Mouse (Mus musculus): Measurements from ENCODE around the gene Ngfr. TPM values are rescaled to one million over a fixed set of nuclear protein-coding genes. Genes with fewer than 3 reads are reported as not detected.
A peak's percentile ranks its signal among the peaks of the same experiment; 100 is the strongest.

Ngfr gene
- polyA plus RNA-seq, 1 experiment = 0.02 TPM

DNA sequence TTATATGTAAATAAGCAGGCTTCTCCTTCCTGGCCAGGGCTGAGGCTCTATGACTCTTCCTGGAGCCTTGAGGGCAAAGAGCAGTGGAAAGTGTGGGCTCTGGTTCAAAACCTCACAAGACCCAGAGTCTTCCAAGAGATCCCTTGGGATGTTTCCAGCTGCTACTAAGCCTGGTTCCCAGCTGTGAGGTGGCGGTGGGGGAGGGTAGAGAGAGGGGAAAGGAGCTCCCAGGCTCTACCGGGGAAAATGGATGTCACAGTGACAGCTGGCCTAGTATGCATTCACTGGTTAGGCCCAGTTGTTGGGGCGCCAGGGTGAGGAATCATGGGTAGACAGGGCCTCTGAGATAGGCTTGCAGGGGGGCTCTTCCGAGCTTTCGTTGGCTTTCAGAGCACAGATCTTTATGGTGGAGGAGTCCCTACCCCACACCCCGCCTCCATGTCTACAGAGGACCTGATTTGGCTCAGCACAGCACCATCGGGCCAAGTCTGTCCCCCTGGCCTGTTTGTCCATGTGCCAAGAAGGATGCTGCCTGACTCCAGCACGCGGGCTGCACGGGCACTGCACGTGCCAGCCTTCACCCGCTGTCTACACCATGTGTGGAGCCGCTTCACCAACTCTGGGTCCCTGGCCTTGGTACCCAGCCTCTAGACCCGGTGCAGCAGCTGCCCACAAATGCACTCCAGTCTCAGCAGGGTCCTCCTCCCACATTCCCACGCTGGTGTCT, 49.0 kb downstream of the Ngfr start:
- H3K79me2 ChIP-seq (ENCODE audit: control insufficient read depth, insufficient read depth) = no peaks in the 10 kb centered on the region
- H3K79me3 ChIP-seq (ENCODE audit: low read depth) = no peaks in the 10 kb centered on the region
- H3K27me3 ChIP-seq (ENCODE audit: control insufficient read depth, insufficient read depth, insufficient read length) = peaks cover 13% of the 10 kb centered on the region
- no peak for TF ChIP-seq MYOD1 (IDR thresholded peaks at IDR 0.05; ENCODE audit: control insufficient read depth, insufficient read length, low read depth)
- TF ChIP-seq CTCF (IDR thresholded peaks at IDR 0.05; ENCODE audit: control insufficient read depth, insufficient read depth, insufficient read length) = no peak
- TF ChIP-seq MAX (IDR thresholded peaks at IDR 0.05) = no peak
- no peak for TF ChIP-seq CEBPB (IDR thresholded peaks at IDR 0.05; ENCODE audit: low read depth)
- no peak for TF ChIP-seq FOSL1 (IDR thresholded peaks at IDR 0.05; ENCODE audit: insufficient read depth, low read length, poor library complexity, severe bottlenecking)
- TF ChIP-seq USF1 (IDR thresholded peaks at IDR 0.05; ENCODE audit: low read depth) = no peak
- no peak overlapping the region for H3K4me3 ChIP-seq (ENCODE audit: insufficient read depth, poor library complexity, severe bottlenecking)
- no peak overlapping the region for H3ac ChIP-seq (ENCODE audit: control insufficient read depth, insufficient read length, low read depth)
- H3K36me3 ChIP-seq (ENCODE audit: control insufficient read depth, insufficient read depth) = no peaks in the 10 kb centered on the region

DNA sequence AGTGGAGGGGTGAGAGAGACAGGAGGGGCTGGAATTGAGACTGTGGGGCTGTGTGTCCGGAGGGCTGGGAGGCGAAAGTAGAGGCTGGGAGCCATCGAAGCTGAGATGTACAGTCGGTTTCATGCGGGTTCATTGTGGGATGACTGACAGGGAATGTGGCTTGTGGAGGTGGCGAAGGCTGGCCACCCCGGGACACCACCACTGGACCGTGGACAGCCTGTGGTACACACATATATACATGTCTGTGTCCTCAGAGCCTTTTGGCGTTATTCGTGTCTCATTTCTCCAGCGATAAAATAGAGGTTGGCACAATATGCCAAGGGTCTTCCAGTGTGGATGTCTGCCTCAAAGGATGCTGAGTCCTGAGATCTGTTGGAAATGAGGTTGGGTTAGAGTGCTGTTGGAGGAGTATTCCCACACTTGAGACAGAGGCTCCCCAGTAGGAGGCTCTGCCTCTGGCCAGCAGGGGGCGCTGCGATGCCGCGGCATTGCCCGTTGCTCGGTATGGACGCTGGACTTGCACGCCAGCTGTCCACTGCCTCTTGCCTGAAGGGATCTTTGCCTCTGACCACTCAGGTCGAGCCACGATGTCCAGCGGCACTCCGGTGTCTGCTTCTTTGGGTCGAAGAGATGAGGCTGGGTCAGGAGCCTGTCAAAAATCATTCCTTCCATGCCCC, 53.9 kb downstream of the Ngfr start:
- no peaks in the 10 kb centered on the region for H3K36me3 ChIP-seq (ENCODE audit: control insufficient read depth, insufficient read depth)
- TF ChIP-seq MAX (IDR thresholded peaks at IDR 0.05) = no peak
- TF ChIP-seq MYOD1 (IDR thresholded peaks at IDR 0.05; ENCODE audit: control insufficient read depth, insufficient read length, low read depth) = no peak
- no peak for TF ChIP-seq FOSL1 (IDR thresholded peaks at IDR 0.05; ENCODE audit: insufficient read depth, low read length, poor library complexity, severe bottlenecking)
- peak; percentile 91 for TF ChIP-seq CTCF (IDR thresholded peaks at IDR 0.05; ENCODE audit: control insufficient read depth, insufficient read depth, insufficient read length)
- TF ChIP-seq USF1 (IDR thresholded peaks at IDR 0.05; ENCODE audit: low read depth) = no peak
- TF ChIP-seq CEBPB (IDR thresholded peaks at IDR 0.05; ENCODE audit: low read depth) = no peak
- TF ChIP-seq MYOG (IDR thresholded peaks at IDR 0.05; ENCODE audit: control insufficient read depth, extremely low read depth, insufficient read length) = no peak
- no peak overlapping the region for H3ac ChIP-seq (ENCODE audit: control insufficient read depth, insufficient read length, low read depth)
- no peaks in the 10 kb centered on the region for H3K79me3 ChIP-seq (ENCODE audit: low read depth)
- H3K27me3 ChIP-seq (ENCODE audit: control insufficient read depth, insufficient read depth, insufficient read length) = peaks cover 8% of the 10 kb centered on the region
- no peaks in the 10 kb centered on the region for H3K79me2 ChIP-seq (ENCODE audit: control insufficient read depth, insufficient read depth)
- H3K4me3 ChIP-seq (ENCODE audit: insufficient read depth, poor library complexity, severe bottlenecking) = no peak overlapping the region

DNA sequence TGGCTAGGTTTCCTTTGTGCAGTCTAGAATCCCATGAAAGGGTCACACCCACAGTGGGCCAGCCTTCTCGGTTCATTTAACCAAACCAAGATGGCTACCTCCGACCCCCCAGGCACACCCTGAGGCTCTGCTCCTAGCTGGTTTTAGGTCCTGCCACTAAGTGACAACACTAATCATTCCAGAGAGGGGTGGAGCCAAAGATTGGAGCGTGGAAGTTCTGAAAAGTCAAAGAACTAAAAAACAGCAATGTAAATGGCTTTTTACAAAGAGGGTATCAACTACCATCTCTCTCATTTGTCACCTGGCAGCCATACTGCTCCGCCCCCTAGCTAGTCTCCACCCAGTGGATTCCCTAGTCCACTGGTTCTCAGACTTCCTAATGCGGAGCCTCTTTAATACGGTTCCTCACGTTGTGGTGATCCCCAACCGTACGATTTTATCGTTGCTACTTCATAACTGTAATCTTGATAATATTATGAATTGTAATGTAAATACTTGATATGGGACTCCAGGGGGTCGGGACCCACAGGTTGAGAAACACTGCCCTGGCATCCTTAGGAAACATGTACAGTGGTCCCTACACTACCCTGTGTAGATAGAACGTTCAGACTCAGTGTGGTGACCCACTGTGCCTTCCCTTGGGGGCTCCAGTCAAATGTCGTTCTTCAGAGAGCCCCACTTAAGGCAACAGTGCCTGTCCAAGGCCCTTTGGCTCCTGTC, 55.0 kb downstream of the Ngfr start:
- Histone ChIP-seq H3K27me3 (ENCODE audit: control insufficient read depth, insufficient read depth, insufficient read length) (peaks cover 8% of the 10 kb centered on the region), H3K79me3 (ENCODE audit: low read depth) (no peaks in the 10 kb centered on the region), H3K4me3 (ENCODE audit: insufficient read depth, poor library complexity, severe bottlenecking) (no peak overlapping the region), H3K79me2 (ENCODE audit: control insufficient read depth, insufficient read depth) (no peaks in the 10 kb centered on the region), H3ac (ENCODE audit: control insufficient read depth, insufficient read length, low read depth) (no peak overlapping the region), H3K36me3 (ENCODE audit: control insufficient read depth, insufficient read depth) (no peaks in the 10 kb centered on the region)
- TF ChIP-seq USF1 (IDR thresholded peaks at IDR 0.05; ENCODE audit: low read depth) = no peak
- no peak for TF ChIP-seq FOSL1 (IDR thresholded peaks at IDR 0.05; ENCODE audit: insufficient read depth, low read length, poor library complexity, severe bottlenecking)
- no peak for TF ChIP-seq CEBPB (IDR thresholded peaks at IDR 0.05; ENCODE audit: low read depth)
- TF ChIP-seq CTCF (IDR thresholded peaks at IDR 0.05; ENCODE audit: control insufficient read depth, insufficient read depth, insufficient read length) = no peak
- no peak for TF ChIP-seq MYOG (IDR thresholded peaks at IDR 0.05; ENCODE audit: control insufficient read depth, extremely low read depth, insufficient read length)
- no peak for TF ChIP-seq MYOD1 (IDR thresholded peaks at IDR 0.05; ENCODE audit: control insufficient read depth, insufficient read length, low read depth)
- TF ChIP-seq MAX (IDR thresholded peaks at IDR 0.05) = no peak

DNA sequence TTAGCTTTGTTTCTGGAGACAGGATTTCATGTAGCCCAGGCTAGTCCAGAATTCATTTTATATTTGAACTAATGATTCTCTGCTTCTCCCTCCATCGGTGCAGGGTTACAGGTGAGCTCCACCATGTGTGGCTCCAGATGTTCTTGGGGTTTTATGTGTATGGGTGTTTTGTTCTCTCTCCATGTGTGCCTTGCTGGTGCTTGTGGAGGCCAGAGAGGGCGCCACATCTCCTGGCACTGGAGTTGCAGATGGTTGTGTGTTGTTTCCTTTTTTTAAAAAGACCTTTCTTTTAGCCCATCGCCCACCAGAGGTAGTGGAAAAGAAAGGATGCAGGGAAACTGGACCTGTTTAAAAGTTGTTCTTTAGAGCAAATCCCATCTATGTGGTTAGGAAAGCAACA, 59.3 kb downstream of the Ngfr start:
- peaks cover 25% of the 10 kb centered on the region for H3K27me3 ChIP-seq (ENCODE audit: control insufficient read depth, insufficient read depth, insufficient read length)
- H3K79me3 ChIP-seq (ENCODE audit: low read depth) = no peaks in the 10 kb centered on the region
- H3K36me3 ChIP-seq (ENCODE audit: control insufficient read depth, insufficient read depth) = no peaks in the 10 kb centered on the region
- TF ChIP-seq MAX (IDR thresholded peaks at IDR 0.05) (no peak), MYOG (IDR thresholded peaks at IDR 0.05; ENCODE audit: control insufficient read depth, extremely low read depth, insufficient read length) (no peak), CEBPB (IDR thresholded peaks at IDR 0.05; ENCODE audit: low read depth) (no peak), MYOD1 (IDR thresholded peaks at IDR 0.05; ENCODE audit: control insufficient read depth, insufficient read length, low read depth) (no peak), USF1 (IDR thresholded peaks at IDR 0.05; ENCODE audit: low read depth) (no peak), FOSL1 (IDR thresholded peaks at IDR 0.05; ENCODE audit: insufficient read depth, low read length, poor library complexity, severe bottlenecking) (no peak), CTCF (IDR thresholded peaks at IDR 0.05; ENCODE audit: control insufficient read depth, insufficient read depth, insufficient read length) (no peak)
- no peaks in the 10 kb centered on the region for H3K79me2 ChIP-seq (ENCODE audit: control insufficient read depth, insufficient read depth)
- no peak overlapping the region for H3K4me3 ChIP-seq (ENCODE audit: insufficient read depth, poor library complexity, severe bottlenecking)
- no peak overlapping the region for H3ac ChIP-seq (ENCODE audit: control insufficient read depth, insufficient read length, low read depth)

DNA sequence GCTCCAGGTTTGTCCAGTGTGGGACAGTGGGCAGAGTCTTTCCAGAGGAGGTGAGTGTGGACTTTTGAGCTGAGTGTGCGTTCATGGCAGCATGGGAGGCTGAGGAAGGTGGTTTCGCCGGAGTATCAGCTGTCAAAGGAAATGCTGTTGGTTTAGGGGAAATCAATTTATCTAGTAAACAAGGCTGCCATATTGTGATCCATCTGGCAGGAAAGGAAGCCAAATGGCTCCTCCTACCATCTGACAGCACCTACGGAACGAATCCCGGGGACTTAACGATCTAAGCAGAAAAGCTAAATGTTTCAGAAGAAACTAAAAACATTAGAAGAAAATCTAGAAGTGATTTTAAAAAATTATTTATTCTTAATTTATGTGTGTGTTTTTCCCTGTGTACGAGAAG, 60.2 kb downstream of the Ngfr start:
- no peaks in the 10 kb centered on the region for H3K36me3 ChIP-seq (ENCODE audit: control insufficient read depth, insufficient read depth)
- no peak for TF ChIP-seq MYOG (IDR thresholded peaks at IDR 0.05; ENCODE audit: control insufficient read depth, extremely low read depth, insufficient read length)
- no peak for TF ChIP-seq FOSL1 (IDR thresholded peaks at IDR 0.05; ENCODE audit: insufficient read depth, low read length, poor library complexity, severe bottlenecking)
- TF ChIP-seq USF1 (IDR thresholded peaks at IDR 0.05; ENCODE audit: low read depth) = no peak
- no peak for TF ChIP-seq MYOD1 (IDR thresholded peaks at IDR 0.05; ENCODE audit: control insufficient read depth, insufficient read length, low read depth)
- no peaks in the 10 kb centered on the region for H3K79me2 ChIP-seq (ENCODE audit: control insufficient read depth, insufficient read depth)

More for the DNA sequence above, 60.2 kb downstream of the Ngfr start:
- Histone ChIP-seq H3ac (ENCODE audit: control insufficient read depth, insufficient read length, low read depth) (no peak overlapping the region), H3K4me3 (ENCODE audit: insufficient read depth, poor library complexity, severe bottlenecking) (no peak overlapping the region), H3K79me3 (ENCODE audit: low read depth) (no peaks in the 10 kb centered on the region), H3K27me3 (ENCODE audit: control insufficient read depth, insufficient read depth, insufficient read length) (peaks cover 25% of the 10 kb centered on the region)

All from C2C12 (cell line).